Mouse (Mus musculus) MEL (cell line): ENCODE measurements at regions not wholly inside any gene's neighbourhood (a gene's known extent, or its start where the extent isn't known, plus 50 kb on each side); places are given as distances from the start of the nearest gene placed in this dataset.

ENCODE experiments used
- BHLHE40 ChIP-seq: IDR thresholded peaks from 2 replicates; pipeline ENCODE4 v1.6.1; 2012; ENCODE audit warnings: low read depth, mild to moderate bottlenecking, inconsistent platforms, low read length, improper control_type of control experiment, borderline replicate concordance
- CTCF ChIP-seq, 3 experiments: IDR thresholded peaks in 2 of 3; conservative IDR thresholded peaks in 1 of 3; 2 replicates each; pipeline ENCODE4 v1.5.1; 2011 to 2012; ENCODE audit warnings: low read length in 3 of 3, low read depth in 2 of 3, mild to moderate bottlenecking in 2 of 3, improper control_type of control experiment in 1 of 3, inconsistent platforms in 1 of 3, mixed read lengths in 1 of 3, moderate library complexity in 1 of 3; ENCODE audit not compliant: control insufficient read depth in 1 of 3, insufficient read depth in 1 of 3, poor library complexity in 1 of 3, severe bottlenecking in 1 of 3
- E2F4 ChIP-seq: IDR thresholded peaks from 2 replicates; pipeline ENCODE4 v1.6.1; 2011; ENCODE audit warnings: low read depth, low read length, improper control_type of control experiment, borderline replicate concordance
- GABPA ChIP-seq: IDR thresholded peaks from 2 replicates; pipeline ENCODE4 v1.6.1; 2012; ENCODE audit warnings: low read depth, mild to moderate bottlenecking, inconsistent platforms, low read length, improper control_type of control experiment, moderate library complexity
- GATA1 ChIP-seq: IDR thresholded peaks from 2 replicates; pipeline ENCODE4 v1.6.1; 2011; ENCODE audit warnings: low read depth, low read length, improper control_type of control experiment
- HCFC1 ChIP-seq: IDR thresholded peaks from 2 replicates; pipeline ENCODE4 v1.6.1; 2012; ENCODE audit warnings: low read depth, mild to moderate bottlenecking, inconsistent platforms, low read length, improper control_type of control experiment, moderate library complexity
- JUND ChIP-seq: IDR thresholded peaks from 2 replicates; pipeline ENCODE4 v1.6.1; 2011; ENCODE audit warnings: low read depth, mild to moderate bottlenecking, improper control_type of control experiment, low read length
- NELFE ChIP-seq: IDR thresholded peaks from 2 replicates; pipeline ENCODE4 v1.6.1; 2011; ENCODE audit warnings: low read depth, low read length, improper control_type of control experiment
- POLR2A ChIP-seq, 2 experiments: IDR thresholded peaks; 2 replicates each; pipeline ENCODE4 v1.6.1; 2011 to 2012; ENCODE audit warnings: low read length in 2 of 2, mild to moderate bottlenecking in 2 of 2, control low read depth in 1 of 2, improper control_type of control experiment in 1 of 2, low read depth in 1 of 2, moderate library complexity in 1 of 2; ENCODE audit not compliant: control insufficient read depth in 1 of 2, insufficient read depth in 1 of 2, poor library complexity in 1 of 2

- TF ChIP-seq POLR2A (IDR thresholded peaks at IDR 0.05; ENCODE audit: control insufficient read depth in 1 of 2, insufficient read depth in 1 of 2, low read depth in 1 of 2, low read length in 2 of 2, poor library complexity in 1 of 2): no peak
- TF ChIP-seq JUND: no peak
- no peak for TF ChIP-seq GABPA
- TF ChIP-seq CTCF (IDR thresholded peaks at IDR 0.05 in 2 of 3, conservative IDR thresholded peaks at IDR 0.05 in 1 of 3; ENCODE audit: control insufficient read depth in 1 of 3, insufficient read depth in 1 of 3, low read depth in 2 of 3, low read length in 3 of 3, poor library complexity in 1 of 3, severe bottlenecking in 1 of 3): no peak
- TF ChIP-seq E2F4: no peak
- no peak for TF ChIP-seq BHLHE40
- no peak for TF ChIP-seq HCFC1
- no peak for TF ChIP-seq GATA1
- TF ChIP-seq NELFE: no peak
Measured at GRCm38 (mm10) chr7:94798101-94798500, 1372.9 kb upstream of the Tenm4 start.
